Mouse (Mus musculus) neutrophil, adult 65 days (primary cell): ENCODE data around the gene Fgg. TPM values are rescaled to one million over a fixed set of nuclear protein-coding genes. Genes with fewer than 3 reads are reported as not detected.

Source experiments
- total RNA-seq: library from RNA; stranded (reverse); gene quantifications from 2 replicates; pipeline ENCODE4 v1.2.4, GENCODE M21; 2023

Gene Fgg
- total RNA-seq = not detected in 2 replicates

GRCm38 (mm10) chr3:83007557-83007956 lies at the start of gene Fgg:
Gene Fgg, plus strand, starts transcription at chr3:83007724.

GRCm38 (mm10) chr3:83025475-83026301 lies 18.2 kb downstream of the Fgg start, which contains the start of gene Fga:
Gene Fga, plus strand, starts transcription at chr3:83026076.

GRCm38 (mm10) chr3:83049680-83050079 lies 42.2 kb downstream of the Fgg start, which contains the start of gene Fgb:
Gene Fgb, minus strand, starts transcription at chr3:83049863.

GRCm38 (mm10) chr3:83055281-83056038 lies 47.9 kb downstream of the Fgg start, which contains the start of gene Plrg1:
Gene Plrg1, plus strand, starts transcription at chr3:83055522.

Other genes starting within 250 kb of the Fgg start
- not detected in 2 replicates for gene Rbm46, start 131.2 kb upstream of the Fgg start, total RNA-seq
- gene Lrat, start 103.8 kb upstream of the Fgg start, total RNA-seq = not detected in 2 replicates
- gene Fga, start 18.4 kb downstream of the Fgg start, total RNA-seq = not detected in 2 replicates
- gene Fgb, start 42.1 kb downstream of the Fgg start, total RNA-seq = not detected in 2 replicates
- gene Plrg1, start 47.8 kb downstream of the Fgg start, total RNA-seq = 76.6 and 87.8 TPM in 2 replicates
- gene Dchs2, start 120.2 kb downstream of the Fgg start, total RNA-seq = not detected in 2 replicates